Mouse (Mus musculus): ENCODE measurements at regions not wholly inside any gene's neighbourhood (a gene's known extent, or its start where the extent isn't known, plus 50 kb on each side); places are given as distances from the start of the nearest gene placed in this dataset. TPM values are rescaled to one million over a fixed set of nuclear protein-coding genes. Genes with fewer than 3 reads are reported as not detected.

Small RNAs in the stretch of these regions (microRNA-seq; reads per million reads assigned to microRNA genes)
- not detected for gene Gm23976

All from lung, embryonic 16.5 days (tissue).